Comparison of ENCODE assay signal across 20 mouse cellular contexts in the genomic region with DNA sequence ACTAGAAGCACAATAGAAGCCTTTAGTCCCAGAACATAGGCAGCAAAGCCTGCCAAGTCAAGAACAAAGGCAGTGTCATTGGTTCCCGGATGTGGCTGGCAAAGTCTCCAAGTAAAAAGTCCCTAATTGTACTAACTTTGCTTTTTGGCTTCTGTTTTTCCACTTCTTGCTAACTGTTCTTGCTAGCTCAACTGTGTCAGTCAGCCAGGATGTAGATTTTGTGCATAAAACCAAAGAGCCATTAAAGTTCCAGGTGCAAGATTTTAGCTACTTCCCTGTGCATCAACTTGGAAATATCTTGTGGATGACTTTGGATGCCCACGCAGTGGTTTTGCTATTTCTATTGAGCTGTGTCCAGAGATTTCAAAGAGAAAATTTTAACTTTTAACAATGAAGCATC.
"Had no signal": no experiment of that assay in that cellular context is flagged by ENCODE, and none has a peak within 500 bp of the region (broad histone marks: within the 10 kb centered on the region; RNA-seq: fewer than 3 reads in every experiment).

No protein-coding gene starts in this region.

- H3K9ac ChIP-seq: liver, embryonic 15.5 days; liver, postnatal 0 days; lung, embryonic 15.5 days; midbrain, embryonic 13.5 days; midbrain, embryonic 15.5 days; neural tube, embryonic 13.5 days; neural tube, embryonic 15.5 days had no signal

- H3K9me3 ChIP-seq: liver, embryonic 15.5 days; lung, embryonic 15.5 days; midbrain, embryonic 13.5 days; midbrain, embryonic 15.5 days; neural tube, embryonic 13.5 days; neural tube, embryonic 15.5 days had no signal

- H3K36me3 ChIP-seq: liver, embryonic 15.5 days; lung, embryonic 15.5 days; midbrain, embryonic 13.5 days; midbrain, embryonic 15.5 days; neural tube, embryonic 13.5 days; neural tube, embryonic 15.5 days had no signal

- H3K4me3 ChIP-seq: liver, embryonic 15.5 days; lung, embryonic 15.5 days; midbrain, embryonic 13.5 days; midbrain, embryonic 15.5 days; myocyte; neural tube, embryonic 13.5 days; neural tube, embryonic 15.5 days had no signal

- H3K4me2 ChIP-seq: liver, embryonic 15.5 days; lung, embryonic 15.5 days; midbrain, embryonic 11.5 days; midbrain, embryonic 13.5 days; midbrain, embryonic 15.5 days; neural tube, embryonic 13.5 days; neural tube, embryonic 15.5 days had no signal

- DNase-seq: liver, postnatal 0 days; lung, adult 2 months; lung, postnatal 14 days; lung, postnatal 36 days; retina, postnatal 1 day; right cerebral cortex, postnatal 25 days; right cerebral cortex, postnatal 4 days; spleen, adult 18-20 months; thymus, adult 18-20 months; thymus, postnatal 14 days; thymus, postnatal 36 days had no signal

- ATAC-seq: liver, postnatal 0 days; lung, postnatal 0 days; midbrain, embryonic 13.5 days; midbrain, embryonic 15.5 days had no signal

- H3K27me3 ChIP-seq: liver, embryonic 15.5 days; lung, embryonic 15.5 days; midbrain, embryonic 13.5 days; midbrain, embryonic 15.5 days; neural tube, embryonic 13.5 days; neural tube, embryonic 15.5 days had no signal

- H3K4me1 ChIP-seq: liver, embryonic 15.5 days; lung, embryonic 15.5 days; midbrain, embryonic 13.5 days; midbrain, embryonic 15.5 days; neural tube, embryonic 13.5 days; neural tube, embryonic 15.5 days had no signal

- H3K27ac ChIP-seq: liver, embryonic 15.5 days; lung, embryonic 15.5 days; midbrain, embryonic 13.5 days; midbrain, embryonic 15.5 days; neural tube, embryonic 13.5 days; neural tube, embryonic 15.5 days had no signal
